Mouse (Mus musculus) layer of hippocampus, postnatal 10 days (tissue): ENCODE data around the gene Sgca. TPM values are rescaled to one million over a fixed set of nuclear protein-coding genes. Genes with fewer than 3 reads are reported as not detected.

Experiments used
- DNase-seq, 2 experiments: peaks; one replicate each; pipeline ENCODE4 v3.0.0; 2021; ENCODE audit warnings: low spot score in 2 of 2
- total RNA-seq, 2 experiments: library from RNA; stranded (reverse); gene quantifications; 2 replicates each; pipeline ENCODE4 v1.2.3; 2021

Sgca gene
- total RNA-seq, 2 experiments from 2014 or later: 0.66 to 0.78 TPM

DNA sequence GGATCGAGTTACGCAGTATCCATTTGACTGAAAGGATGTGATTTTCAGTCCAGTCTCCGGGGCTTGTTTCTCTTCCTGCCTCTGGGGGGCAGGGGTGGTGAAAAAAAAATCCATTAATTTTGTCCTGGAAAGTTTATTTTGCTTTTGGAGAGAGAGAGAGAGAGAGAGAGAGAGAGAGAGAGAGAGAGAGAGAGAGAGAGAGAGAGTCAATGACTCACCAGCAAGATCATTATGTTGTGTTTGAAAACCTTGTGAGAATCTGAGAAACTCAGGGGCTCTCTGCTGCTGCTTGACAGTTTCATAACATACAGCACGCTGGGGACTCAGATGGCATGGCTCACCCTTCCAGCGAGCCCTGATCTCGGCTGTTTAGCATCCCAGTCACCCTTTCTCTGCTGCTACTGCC, 55.1 kb downstream of the Sgca start:
- no peak for DNase-seq

DNA sequence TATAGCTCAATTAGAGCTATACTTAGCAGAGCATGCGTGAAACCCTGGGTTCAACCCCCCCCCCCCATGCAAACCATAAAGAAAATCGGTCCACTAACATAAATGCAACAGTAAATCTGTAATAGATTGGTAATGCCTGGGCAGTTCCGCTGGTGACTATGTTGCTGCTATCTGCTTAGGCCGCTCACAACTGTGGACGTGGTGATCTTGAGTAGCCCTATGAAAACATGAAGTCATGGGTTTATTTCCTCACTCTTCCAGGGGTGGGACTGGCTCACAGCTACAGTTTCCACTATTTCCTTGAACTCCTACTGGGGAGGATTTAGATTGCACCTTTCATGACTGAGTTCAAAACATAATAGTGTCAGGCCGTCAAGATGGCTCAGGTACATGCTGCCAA, 58.4 kb downstream of the Sgca start:
- DNase-seq: no peak

DNA sequence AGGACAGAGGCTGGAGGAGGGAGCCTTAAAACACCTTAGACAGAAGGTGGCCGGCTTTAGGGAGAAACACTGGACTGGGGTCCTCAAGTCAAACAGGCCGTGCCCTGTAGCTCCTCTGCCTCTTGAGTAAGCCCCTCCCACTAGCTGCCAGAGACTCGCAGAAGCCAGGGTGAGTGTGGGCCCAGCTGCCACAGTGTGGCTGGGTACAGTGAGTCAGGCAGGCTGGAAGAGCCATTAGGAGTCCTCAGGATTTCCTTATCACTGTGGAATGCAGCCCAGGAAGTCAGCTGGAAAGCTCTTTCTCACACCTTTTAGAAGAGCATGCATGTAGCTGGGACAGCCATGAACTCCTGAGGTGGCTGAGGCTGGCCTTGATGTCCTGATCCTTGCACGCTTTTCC, 59.6 kb downstream of the Sgca start:
- no peak for DNase-seq

GRCm38 (mm10) chr11:94915675-94916403, 60.3 kb downstream of the Sgca start:
- peak in 1 of 2 experiments; percentile 52 for DNase-seq

- no peak for DNase-seq
Measured at GRCm38 (mm10) chr11:94913302-94914090, 62.6 kb downstream of the Sgca start.

Other genes with a start within 250 kb of the Sgca start
- gene Cdc34b, start 234.5 kb downstream of the Sgca start, total RNA-seq: under 1 TPM; 0.65 to 0.71 TPM
- gene Tmem92, start 193.6 kb downstream of the Sgca start, total RNA-seq: not detected
- gene Col1a1, start 40.1 kb downstream of the Sgca start, total RNA-seq: 10 to 100 TPM; 60.6 to 66.1 TPM
- gene Hils1, start 8.7 kb downstream of the Sgca start, total RNA-seq: not detected
- gene Ppp1r9b, start 14.7 kb upstream of the Sgca start, total RNA-seq: 100 to 1,000 TPM; 501 TPM
- 100 to 1,000 TPM; 107 TPM for gene Samd14, start 33.6 kb upstream of the Sgca start, total RNA-seq
- 10 to 100 TPM; 48.9 to 49.7 TPM for gene Pdk2, start 65.0 kb upstream of the Sgca start, total RNA-seq
- gene Itga3, start 100.5 kb upstream of the Sgca start, total RNA-seq: 10 to 100 TPM; 16.4 to 18.9 TPM
- gene Dlx3, start 143.8 kb upstream of the Sgca start, total RNA-seq: not detected
- under 1 TPM in 1 of 2 experiments, not detected in 1; 0.23 TPM for gene Dlx4, start 169.9 kb upstream of the Sgca start, total RNA-seq